19 mouse cellular contexts compared by ENCODE assay signal in genomic region chr1:82959870-82960385, GRCm38 (mm10). TPM values are rescaled to one million over a fixed set of nuclear protein-coding genes. Genes with fewer than 3 reads are reported as not detected.
"Had no signal": no experiment of that assay in that cellular context is flagged by ENCODE, and none has a peak within 500 bp of the region (broad histone marks: within the 10 kb centered on the region; RNA-seq: fewer than 3 reads in every experiment).

Gm47955 (plus strand) TSS chr1:82960286.

- H3K9ac ChIP-seq: limb, embryonic 12.5 days; liver, embryonic 14.5 days; midbrain, embryonic 12.5 days had no signal

- H3K27me3 ChIP-seq: limb, embryonic 12.5 days; midbrain, embryonic 12.5 days had no signal

- DNase-seq: kidney, adult 8-10 months; liver; lung, adult 2 months; lung, postnatal 14 days; right cerebral cortex, postnatal 14 days; thymus, postnatal 36 days had no signal

- H3K27ac ChIP-seq: layer of hippocampus, adult 2 months; limb, embryonic 12.5 days; liver, embryonic 14.5 days; midbrain, embryonic 12.5 days had no signal

- H3K4me2 ChIP-seq: limb, embryonic 12.5 days; midbrain, embryonic 12.5 days had no signal

- H3K9me3 ChIP-seq: midbrain, embryonic 12.5 days had no signal

- H3K4me1 ChIP-seq: limb, embryonic 12.5 days; midbrain, embryonic 12.5 days had no signal

- H3K4me3 ChIP-seq: layer of hippocampus, adult 2 months; limb, embryonic 12.5 days; midbrain, embryonic 12.5 days had no signal

- H3K36me3 ChIP-seq: limb, embryonic 12.5 days; midbrain, embryonic 12.5 days had no signal

RNA-seq across cellular contexts. Expression of gene Gm47955, which starts in this region (rescaled TPM):
- total RNA-seq: layer of hippocampus, adult 2 months; layer of hippocampus, postnatal 10 days; left cerebral cortex, postnatal 36 days; megakaryocyte-erythroid progenitor cell, adult 5-6 weeks; midbrain, postnatal 0 days had no signal
- polyA plus RNA-seq: kidney, embryonic 16.5 days; limb, embryonic 12.5 days; liver, embryonic 14.5 days; lung, adult 2 months; midbrain, embryonic 12.5 days; midbrain, postnatal 0 days; neural tube, embryonic 14.5 days; small intestine, adult 2 months; stomach, embryonic 16.5 days; thymus, postnatal 0 days had no signal
